Mouse (Mus musculus): Measurements from ENCODE around the gene Rapgef1. TPM values are rescaled to one million over a fixed set of nuclear protein-coding genes. Genes with fewer than 3 reads are reported as not detected.
"Not testable (repeated sequence)": the region's sequence is repeated elsewhere in the genome, so short reads cannot be mapped to it uniquely, and the experiment has no call there.

Gene Rapgef1
- polyA plus RNA-seq, 1 experiment from 2014 or later: 13.3 TPM

- WGBS: 78% methylated on average over 5 of the region's 5 CpGs
- Histone ChIP-seq H3K4me3 (ENCODE audit: low read depth, low read length) (no peak overlapping the region), H3K36me3 (ENCODE audit: control insufficient read depth, insufficient read depth, low read length) (no peaks in the 10 kb centered on the region), H3K27ac (ENCODE audit: low read depth, low read length) (no peak overlapping the region), H3K9me3 (ENCODE audit: control insufficient read depth, low read length) (no peaks in the 10 kb centered on the region), H3K27me3 (ENCODE audit: control insufficient read depth, insufficient read depth, low read length) (no peaks in the 10 kb centered on the region), H3K4me1 (replicated peaks; ENCODE audit: control insufficient read depth, insufficient read depth, low read length) (no peaks in the 10 kb centered on the region), H3K9ac (ENCODE audit: low read depth, low read length) (no peak overlapping the region), H3K4me2 (replicated peaks; ENCODE audit: low read depth, low read length) (no peak overlapping the region)
- ATAC-seq (ENCODE audit: low FRiP score) (no peak), DNase-seq (ENCODE audit: low spot score) (no peak)
Observed at GRCm38 (mm10) chr2:29628186-29628585, 8.7 kb downstream of the Rapgef1 start.

GRCm38 (mm10) chr2:29628763-29629181, 9.3 kb downstream of the Rapgef1 start:
- Histone ChIP-seq H3K27me3 (ENCODE audit: control insufficient read depth, insufficient read depth, low read length) (no peaks in the 10 kb centered on the region), H3K36me3 (ENCODE audit: control insufficient read depth, insufficient read depth, low read length) (no peaks in the 10 kb centered on the region), H3K27ac (ENCODE audit: low read depth, low read length) (no peak overlapping the region), H3K4me2 (replicated peaks; ENCODE audit: low read depth, low read length) (no peak overlapping the region), H3K9ac (ENCODE audit: low read depth, low read length) (no peak overlapping the region), H3K4me3 (ENCODE audit: low read depth, low read length) (no peak overlapping the region), H3K9me3 (ENCODE audit: control insufficient read depth, low read length) (no peaks in the 10 kb centered on the region), H3K4me1 (replicated peaks; ENCODE audit: control insufficient read depth, insufficient read depth, low read length) (no peaks in the 10 kb centered on the region)
- DNase-seq (ENCODE audit: low spot score): no peak
- WGBS: 82% methylated on average over 5 of the region's 5 CpGs
- ATAC-seq (ENCODE audit: low FRiP score): no peak

- no peaks in the 10 kb centered on the region for H3K9me3 ChIP-seq (ENCODE audit: control insufficient read depth, low read length)
- no peaks in the 10 kb centered on the region for H3K36me3 ChIP-seq (ENCODE audit: control insufficient read depth, insufficient read depth, low read length)
- ATAC-seq (ENCODE audit: low FRiP score) (no peak), DNase-seq (ENCODE audit: low spot score) (no peak)
- H3K4me2 ChIP-seq (replicated peaks; ENCODE audit: low read depth, low read length): no peak overlapping the region
- H3K9ac ChIP-seq (ENCODE audit: low read depth, low read length): no peak overlapping the region
- H3K27ac ChIP-seq (ENCODE audit: low read depth, low read length): no peak overlapping the region
- WGBS: 71% methylated on average over 2 of the region's 2 CpGs
- no peak overlapping the region for H3K4me3 ChIP-seq (ENCODE audit: low read depth, low read length)
- no peaks in the 10 kb centered on the region for H3K27me3 ChIP-seq (ENCODE audit: control insufficient read depth, insufficient read depth, low read length)
- no peaks in the 10 kb centered on the region for H3K4me1 ChIP-seq (replicated peaks; ENCODE audit: control insufficient read depth, insufficient read depth, low read length)
Observed at GRCm38 (mm10) chr2:29629311-29629710, 9.8 kb downstream of the Rapgef1 start.

- no peak for DNase-seq (ENCODE audit: low spot score)
- Histone ChIP-seq H3K27me3 (ENCODE audit: control insufficient read depth, insufficient read depth, low read length) (no peaks in the 10 kb centered on the region), H3K9ac (ENCODE audit: low read depth, low read length) (no peak overlapping the region), H3K4me1 (replicated peaks; ENCODE audit: control insufficient read depth, insufficient read depth, low read length) (no peaks in the 10 kb centered on the region), H3K4me3 (ENCODE audit: low read depth, low read length) (no peak overlapping the region), H3K9me3 (ENCODE audit: control insufficient read depth, low read length) (no peaks in the 10 kb centered on the region), H3K36me3 (ENCODE audit: control insufficient read depth, insufficient read depth, low read length) (no peaks in the 10 kb centered on the region), H3K4me2 (replicated peaks; ENCODE audit: low read depth, low read length) (no peak overlapping the region), H3K27ac (ENCODE audit: low read depth, low read length) (no peak overlapping the region)
- no peak for ATAC-seq (ENCODE audit: low FRiP score)
- WGBS: 90% methylated on average over 10 of the region's 10 CpGs
Observed at GRCm38 (mm10) chr2:29630141-29630771, 10.7 kb downstream of the Rapgef1 start.

- H3K9me3 ChIP-seq (ENCODE audit: control insufficient read depth, low read length): no peaks in the 10 kb centered on the region
- no peak overlapping the region for H3K9ac ChIP-seq (ENCODE audit: low read depth, low read length)
- H3K36me3 ChIP-seq (ENCODE audit: control insufficient read depth, insufficient read depth, low read length): no peaks in the 10 kb centered on the region
- ATAC-seq (ENCODE audit: low FRiP score): no peak
- H3K27ac ChIP-seq (ENCODE audit: low read depth, low read length): no peak overlapping the region
- no peak overlapping the region for H3K4me3 ChIP-seq (ENCODE audit: low read depth, low read length)
- H3K4me2 ChIP-seq (replicated peaks; ENCODE audit: low read depth, low read length): no peak overlapping the region
- H3K4me1 ChIP-seq (replicated peaks; ENCODE audit: control insufficient read depth, insufficient read depth, low read length): no peaks in the 10 kb centered on the region
- DNase-seq (ENCODE audit: low spot score): no peak
- H3K27me3 ChIP-seq (ENCODE audit: control insufficient read depth, insufficient read depth, low read length): no peaks in the 10 kb centered on the region
Observed at GRCm38 (mm10) chr2:29631020-29631419, 11.5 kb downstream of the Rapgef1 start.

GRCm38 (mm10) chr2:29631564-29632167, 12.1 kb downstream of the Rapgef1 start:
- not testable (repeated sequence) for H3K9ac ChIP-seq (ENCODE audit: low read depth, low read length); H3K4me1 ChIP-seq (replicated peaks; ENCODE audit: control insufficient read depth, insufficient read depth, low read length); H3K27ac ChIP-seq (ENCODE audit: low read depth, low read length); H3K9me3 ChIP-seq (ENCODE audit: control insufficient read depth, low read length); H3K4me3 ChIP-seq (ENCODE audit: low read depth, low read length); ATAC-seq (ENCODE audit: low FRiP score); H3K36me3 ChIP-seq (ENCODE audit: control insufficient read depth, insufficient read depth, low read length); H3K27me3 ChIP-seq (ENCODE audit: control insufficient read depth, insufficient read depth, low read length); DNase-seq (ENCODE audit: low spot score); H3K4me2 ChIP-seq (replicated peaks; ENCODE audit: low read depth, low read length)
- 82% methylated on average over 12 of the region's 12 CpGs for WGBS

GRCm38 (mm10) chr2:29632168-29632662, 12.7 kb downstream of the Rapgef1 start:
- no peak overlapping the region for H3K9ac ChIP-seq (ENCODE audit: low read depth, low read length)
- no peaks in the 10 kb centered on the region for H3K36me3 ChIP-seq (ENCODE audit: control insufficient read depth, insufficient read depth, low read length)
- ATAC-seq (ENCODE audit: low FRiP score): no peak
- no peak for DNase-seq (ENCODE audit: low spot score)
- H3K9me3 ChIP-seq (ENCODE audit: control insufficient read depth, low read length): no peaks in the 10 kb centered on the region
- WGBS: 93% methylated on average over 3 of the region's 3 CpGs
- no peak overlapping the region for H3K27ac ChIP-seq (ENCODE audit: low read depth, low read length)
- no peak overlapping the region for H3K4me2 ChIP-seq (replicated peaks; ENCODE audit: low read depth, low read length)
- H3K27me3 ChIP-seq (ENCODE audit: control insufficient read depth, insufficient read depth, low read length): no peaks in the 10 kb centered on the region
- no peaks in the 10 kb centered on the region for H3K4me1 ChIP-seq (replicated peaks; ENCODE audit: control insufficient read depth, insufficient read depth, low read length)
- no peak overlapping the region for H3K4me3 ChIP-seq (ENCODE audit: low read depth, low read length)

- ATAC-seq (ENCODE audit: low FRiP score): no peak
- 70% methylated on average over 6 of the region's 6 CpGs for WGBS
- DNase-seq (ENCODE audit: low spot score): peak; percentile 31
Observed at GRCm38 (mm10) chr2:29633101-29633554, 13.6 kb downstream of the Rapgef1 start.

GRCm38 (mm10) chr2:29633782-29634181, 14.3 kb downstream of the Rapgef1 start:
- no peaks in the 10 kb centered on the region for H3K27me3 ChIP-seq (ENCODE audit: control insufficient read depth, insufficient read depth, low read length)
- no peaks in the 10 kb centered on the region for H3K9me3 ChIP-seq (ENCODE audit: control insufficient read depth, low read length)
- 96% methylated on average over 3 of the region's 3 CpGs for WGBS
- H3K4me1 ChIP-seq (replicated peaks; ENCODE audit: control insufficient read depth, insufficient read depth, low read length): no peaks in the 10 kb centered on the region
- no peaks in the 10 kb centered on the region for H3K36me3 ChIP-seq (ENCODE audit: control insufficient read depth, insufficient read depth, low read length)
- H3K27ac ChIP-seq (ENCODE audit: low read depth, low read length): no peak overlapping the region
- H3K4me2 ChIP-seq (replicated peaks; ENCODE audit: low read depth, low read length): no peak overlapping the region
- H3K9ac ChIP-seq (ENCODE audit: low read depth, low read length): no peak overlapping the region
- no peak overlapping the region for H3K4me3 ChIP-seq (ENCODE audit: low read depth, low read length)
- no peak for DNase-seq (ENCODE audit: low spot score)
- ATAC-seq (ENCODE audit: low FRiP score): no peak

More at GRCm38 (mm10) chr2:29633101-29633554, 13.6 kb downstream of the Rapgef1 start:
- Histone ChIP-seq H3K4me1 (replicated peaks; ENCODE audit: control insufficient read depth, insufficient read depth, low read length) (no peaks in the 10 kb centered on the region), H3K27me3 (ENCODE audit: control insufficient read depth, insufficient read depth, low read length) (no peaks in the 10 kb centered on the region), H3K9ac (ENCODE audit: low read depth, low read length) (no peak overlapping the region), H3K9me3 (ENCODE audit: control insufficient read depth, low read length) (no peaks in the 10 kb centered on the region), H3K4me2 (replicated peaks; ENCODE audit: low read depth, low read length) (no peak overlapping the region), H3K27ac (ENCODE audit: low read depth, low read length) (no peak overlapping the region; the same call in 1 of the 2 replicates), H3K4me3 (ENCODE audit: low read depth, low read length) (no peak overlapping the region), H3K36me3 (ENCODE audit: control insufficient read depth, insufficient read depth, low read length) (no peaks in the 10 kb centered on the region)
